ENCODE assay signal across 9 mouse cellular contexts in genomic region chr12:33480975-33481374, GRCm38 (mm10). TPM values are rescaled to one million over a fixed set of nuclear protein-coding genes. Genes with fewer than 3 reads are reported as not detected.
DNase-seq lines count a peak whose midpoint lies in the region; ATAC-seq and TF ChIP-seq lines count a peak whose summit lies in the region.
"Had no signal": no experiment of that assay in that cellular context is flagged by ENCODE, and none has a peak within 500 bp of the region (broad histone marks: within the 10 kb centered on the region; RNA-seq: fewer than 3 reads in every experiment).

No protein-coding gene starts in this region.

- H3K4me3 ChIP-seq in liver, postnatal 0 days (ENCODE audit: low read depth, low read length), result no peak overlapping the region
- no peak overlapping the region for H3K4me3 ChIP-seq in liver, embryonic 11.5 days (ENCODE audit: low read depth, low read length)
- H3K4me3 ChIP-seq in midbrain, embryonic 16.5 days (ENCODE audit: low read depth, low read length), result no peak overlapping the region
- H3K4me3 ChIP-seq: lung, embryonic 15.5 days had no signal

- no peak for ATAC-seq in liver, postnatal 0 days
- ATAC-seq in liver, embryonic 11.5 days (replicated peaks; ENCODE audit: low FRiP score), result no peak
- ATAC-seq in midbrain, embryonic 16.5 days, result 0 out of 2 replicates have a peak, but pooled peaks have one; percentile 68

- no peak overlapping the region for H3K4me2 ChIP-seq in liver, postnatal 0 days (ENCODE audit: low read depth, low read length)
- H3K4me2 ChIP-seq in liver, embryonic 11.5 days, result no peak overlapping the region
- no peak overlapping the region for H3K4me2 ChIP-seq in midbrain, embryonic 16.5 days (ENCODE audit: low read length)
- H3K4me2 ChIP-seq: lung, embryonic 15.5 days had no signal

- H3K9me3 ChIP-seq in liver, postnatal 0 days (ENCODE audit: low read length), result no peaks in the 10 kb centered on the region
- H3K9me3 ChIP-seq in liver, embryonic 11.5 days (ENCODE audit: control insufficient read depth, low read length), result no peaks in the 10 kb centered on the region
- no peaks in the 10 kb centered on the region for H3K9me3 ChIP-seq in midbrain, embryonic 16.5 days (replicated peaks; ENCODE audit: control insufficient read depth, low read length, poor library complexity, severe bottlenecking)
- H3K9me3 ChIP-seq: lung, embryonic 15.5 days had no signal

- DNase-seq in embryo, embryonic 10 days (ENCODE audit: low spot score), result peak; percentile 66
- no peak for DNase-seq in embryo, embryonic 9.5 days (ENCODE audit: extremely low spot score)
- DNase-seq in liver, postnatal 0 days, result no peak
- no peak for DNase-seq in liver, embryonic 11.5 days (ENCODE audit: low spot score)
- DNase-seq in embryo, embryonic 11 days, result peak; percentile 77
- no peak for DNase-seq in right cerebral cortex, postnatal 25 days
- no peak for DNase-seq in kidney, postnatal 10 days

- no peak overlapping the region for H3K9ac ChIP-seq in liver, postnatal 0 days (replicated peaks)
- H3K9ac ChIP-seq in liver, embryonic 11.5 days (ENCODE audit: low read depth, low read length), result no peak overlapping the region
- no peak overlapping the region for H3K9ac ChIP-seq in midbrain, embryonic 16.5 days (ENCODE audit: low read depth, low read length)
- H3K9ac ChIP-seq: lung, embryonic 15.5 days had no signal

- H3K36me3 ChIP-seq in liver, postnatal 0 days (replicated peaks; ENCODE audit: insufficient read depth, low read length), result no peaks in the 10 kb centered on the region
- no peaks in the 10 kb centered on the region for H3K36me3 ChIP-seq in liver, embryonic 11.5 days (ENCODE audit: control insufficient read depth, insufficient read depth, low read length)
- H3K36me3 ChIP-seq in midbrain, embryonic 16.5 days (ENCODE audit: control insufficient read depth, insufficient read depth, low read length), result no peaks in the 10 kb centered on the region
- H3K36me3 ChIP-seq: lung, embryonic 15.5 days had no signal

- no peaks in the 10 kb centered on the region for H3K4me1 ChIP-seq in liver, postnatal 0 days (ENCODE audit: insufficient read depth)
- no peaks in the 10 kb centered on the region for H3K4me1 ChIP-seq in liver, embryonic 11.5 days (replicated peaks; ENCODE audit: control insufficient read depth, insufficient read depth, low read length)
- H3K4me1 ChIP-seq in midbrain, embryonic 16.5 days (ENCODE audit: control insufficient read depth, insufficient read depth, low read length), result no peaks in the 10 kb centered on the region
- H3K4me1 ChIP-seq: lung, embryonic 15.5 days had no signal

- no peaks in the 10 kb centered on the region for H3K27me3 ChIP-seq in liver, postnatal 0 days (ENCODE audit: insufficient read depth, low read length)
- H3K27me3 ChIP-seq in liver, embryonic 11.5 days (replicated peaks; ENCODE audit: control insufficient read depth, insufficient read depth, low read length), result no peaks in the 10 kb centered on the region
- no peaks in the 10 kb centered on the region for H3K27me3 ChIP-seq in midbrain, embryonic 16.5 days (ENCODE audit: control insufficient read depth, insufficient read depth, low read depth, low read length)
- H3K27me3 ChIP-seq: lung, embryonic 15.5 days had no signal

- peak; percentile 38 for TF ChIP-seq CTCF in liver, postnatal 0 days (IDR thresholded peaks at IDR 0.05; ENCODE audit: low read depth)

- 23% methylated on average over 5 of the region's 5 CpGs for WGBS in liver, postnatal 0 days (ENCODE audit: insufficient replicate concordance)
- WGBS in liver, embryonic 11.5 days, result 27% methylated on average over 5 of the region's 5 CpGs
- WGBS in midbrain, embryonic 16.5 days, result 22% methylated on average over 5 of the region's 5 CpGs

- TF ChIP-seq EP300 in liver, postnatal 0 days (IDR thresholded peaks at IDR 0.05; ENCODE audit: low read depth), result no peak

- no peak overlapping the region for H3K27ac ChIP-seq in liver, postnatal 0 days (ENCODE audit: low read depth)
- no peak overlapping the region for H3K27ac ChIP-seq in liver, embryonic 11.5 days (ENCODE audit: low read depth, low read length)
- no peak overlapping the region for H3K27ac ChIP-seq in midbrain, embryonic 16.5 days (ENCODE audit: low read length)
- H3K27ac ChIP-seq: lung, embryonic 15.5 days had no signal

RNA-seq across cellular contexts. Expression of gene Twistnb, which starts 51.5 kb away (rescaled TPM):
- 48.2 and 51.8 TPM in 2 replicates for polyA plus RNA-seq in liver, postnatal 0 days (2015; fragmentation: Nextera tagmentation; extraction: Ambion mirVana)
- polyA plus RNA-seq in liver, embryonic 11.5 days (2014; fragmentation: Nextera tagmentation; extraction: Ambion mirVana), result 59.8 and 65.2 TPM in 2 replicates
- polyA plus RNA-seq in midbrain, embryonic 16.5 days (2015; fragmentation: Nextera tagmentation; extraction: Ambion mirVana), result 46.6 and 51.6 TPM in 2 replicates

Comparison
In these comparisons a context has a peak if more than half of its experiments do, and no peak if none do; other contexts are left out.
1. DNase-seq: peak in embryo, embryonic 10 days (single experiment) and embryo, embryonic 11 days (single experiment); none in embryo, embryonic 9.5 days (single experiment), liver, postnatal 0 days (single experiment), liver, embryonic 11.5 days (single experiment), right cerebral cortex, postnatal 25 days (single experiment) and kidney, postnatal 10 days (single experiment).